Mouse (Mus musculus): Measurements from ENCODE around the gene Leo1. TPM values are rescaled to one million over a fixed set of nuclear protein-coding genes. Genes with fewer than 3 reads are reported as not detected.
"Not testable (repeated sequence)": the region's sequence is repeated elsewhere in the genome, so short reads cannot be mapped to it uniquely, and the experiment has no call there.

The Leo1 gene
- polyA plus RNA-seq, 1 experiment from 2014 or later: 12.7 TPM

GRCm38 (mm10) chr9:75468297-75468696, 27.0 kb downstream of the Leo1 start:
- Histone ChIP-seq H3K4me3 (replicated peaks) (no peak overlapping the region), H3K9ac (no peak overlapping the region), H3K4me1 (replicated peaks) (no peaks in the 10 kb centered on the region), H3K27ac (replicated peaks) (no peak overlapping the region), H3K9me3 (replicated peaks) (no peaks in the 10 kb centered on the region), H3K36me3 (replicated peaks) (peaks cover 49% of the 10 kb centered on the region), H3K27me3 (no peaks in the 10 kb centered on the region), H3K4me2 (no peak overlapping the region)
- WGBS (ENCODE audit: insufficient replicate concordance): 73% methylated on average over 14 of the region's 14 CpGs
- ATAC-seq (ENCODE audit: insufficient read depth): no peak

DNA sequence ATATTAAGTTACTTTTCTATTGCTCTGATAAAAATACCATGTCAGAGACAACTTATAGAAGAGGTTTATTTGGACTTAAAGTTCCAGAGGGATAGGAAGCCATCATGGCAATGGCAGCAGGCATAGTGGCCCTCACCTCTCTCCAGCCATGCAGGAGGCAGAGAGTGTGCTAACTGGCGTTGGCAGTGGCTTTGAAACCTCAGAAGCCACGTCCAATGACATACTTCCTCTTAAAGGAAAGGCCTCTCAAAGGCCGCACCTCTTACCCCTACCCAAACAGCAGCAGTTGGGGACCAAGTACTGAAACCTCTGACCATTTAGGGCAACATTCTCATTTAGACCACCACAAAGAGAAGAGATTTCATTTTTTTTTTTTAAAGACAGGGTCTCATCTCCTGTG, 35.9 kb downstream of the Leo1 start:
- Histone ChIP-seq H3K27ac (replicated peaks) (no peak overlapping the region), H3K4me3 (replicated peaks) (no peak overlapping the region), H3K4me1 (replicated peaks) (no peaks in the 10 kb centered on the region), H3K9me3 (replicated peaks) (no peaks in the 10 kb centered on the region), H3K4me2 (no peak overlapping the region), H3K36me3 (replicated peaks) (peaks cover 3% of the 10 kb centered on the region; the same call in 1 of the 2 replicates), H3K9ac (no peak overlapping the region), H3K27me3 (no peaks in the 10 kb centered on the region)
- 27% methylated on average over 3 of the region's 3 CpGs for WGBS (ENCODE audit: insufficient replicate concordance)
- ATAC-seq (ENCODE audit: insufficient read depth): no peak

DNA sequence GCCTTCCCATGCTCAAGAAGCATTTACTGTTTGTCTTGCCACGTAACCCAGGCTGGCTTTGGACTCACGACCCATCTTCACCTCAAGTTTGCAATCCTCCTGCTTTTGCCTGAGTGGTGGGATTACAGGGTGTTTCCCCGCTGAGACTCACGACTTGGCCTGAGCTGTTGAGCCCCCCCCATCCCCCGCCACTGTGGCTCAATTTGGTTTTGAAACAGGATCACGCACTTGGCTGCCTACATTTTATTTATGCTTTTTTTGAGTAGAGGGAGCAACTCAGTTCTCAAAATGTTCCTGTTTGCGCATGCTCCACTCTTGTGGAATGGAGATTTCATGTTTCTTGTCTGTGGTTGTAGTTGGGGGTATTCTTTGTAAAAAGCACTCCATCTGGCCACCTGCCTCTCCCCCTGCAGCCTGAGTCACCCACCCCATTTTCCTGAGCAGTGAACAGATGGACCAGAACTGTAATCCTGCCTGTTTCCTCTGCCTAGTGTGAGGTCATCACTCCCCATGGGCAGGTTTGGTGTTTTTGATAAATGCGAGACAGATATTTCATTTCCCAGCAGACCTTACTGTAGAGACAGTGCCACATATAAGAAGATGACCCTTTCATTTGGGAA, 37.9 kb downstream of the Leo1 start:
- H3K27me3 ChIP-seq: no peaks in the 10 kb centered on the region
- H3K9me3 ChIP-seq (replicated peaks): no peaks in the 10 kb centered on the region
- 64% methylated on average over 8 of the region's 8 CpGs for WGBS (ENCODE audit: insufficient replicate concordance)
- H3K36me3 ChIP-seq (replicated peaks): no peaks in the 10 kb centered on the region
- no peak overlapping the region for H3K9ac ChIP-seq
- no peak overlapping the region for H3K4me3 ChIP-seq (replicated peaks)
- H3K27ac ChIP-seq (replicated peaks): no peak overlapping the region
- H3K4me2 ChIP-seq: no peak overlapping the region
- ATAC-seq (ENCODE audit: insufficient read depth): no peak
- H3K4me1 ChIP-seq (replicated peaks): no peaks in the 10 kb centered on the region

DNA sequence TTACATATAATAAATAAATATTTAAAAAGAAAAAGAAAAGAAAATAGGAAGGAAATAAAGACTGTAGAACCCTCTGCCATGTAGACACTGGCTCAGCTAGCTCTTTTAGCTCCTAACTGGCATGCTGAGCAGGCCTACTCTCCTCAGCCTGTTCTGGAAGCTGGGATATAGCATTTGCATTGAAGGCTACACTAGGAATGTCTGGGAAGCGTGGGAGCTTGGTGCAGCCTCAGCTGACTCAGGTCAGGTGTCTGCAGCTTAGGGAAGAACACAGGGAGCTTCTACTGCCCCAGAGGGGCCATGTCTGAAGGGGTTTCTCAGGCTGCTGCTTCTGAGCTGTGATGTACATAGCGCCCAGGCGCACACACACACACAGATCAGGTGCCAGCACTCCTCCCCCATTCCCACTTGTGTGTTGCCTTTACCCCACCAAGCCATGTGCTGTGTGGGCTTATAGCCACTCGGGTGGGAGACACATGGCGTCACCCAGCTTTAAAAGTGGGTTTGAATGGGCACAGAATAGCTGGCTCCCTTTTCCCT, 39.3 kb downstream of the Leo1 start:
- Histone ChIP-seq H3K36me3 (replicated peaks) (no peaks in the 10 kb centered on the region), H3K4me1 (replicated peaks) (no peaks in the 10 kb centered on the region), H3K27ac (replicated peaks) (no peak overlapping the region), H3K9me3 (replicated peaks) (no peaks in the 10 kb centered on the region), H3K4me2 (no peak overlapping the region), H3K9ac (no peak overlapping the region), H3K27me3 (no peaks in the 10 kb centered on the region), H3K4me3 (replicated peaks) (no peak overlapping the region)
- WGBS (ENCODE audit: insufficient replicate concordance): 81% methylated on average over 5 of the region's 5 CpGs
- ATAC-seq (ENCODE audit: insufficient read depth): no peak

DNA sequence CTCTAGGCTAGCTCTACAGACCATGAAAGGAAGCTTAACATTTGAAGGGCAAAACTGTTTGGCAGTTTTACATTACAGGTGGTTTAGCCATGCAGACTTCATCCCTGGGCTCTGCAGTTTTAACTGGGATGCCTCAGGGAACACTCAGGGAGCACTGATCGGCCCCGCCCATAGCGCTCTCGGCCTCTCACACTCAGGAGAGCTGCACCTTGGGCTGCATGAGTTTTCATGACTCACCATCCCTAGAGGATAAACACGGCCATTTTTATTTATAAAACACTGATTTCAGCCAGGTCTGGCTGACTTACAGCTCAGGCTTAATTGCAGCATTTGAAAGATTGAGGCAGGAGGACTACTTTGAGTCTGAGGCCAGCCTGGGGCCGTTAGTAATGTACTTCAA, 43.9 kb downstream of the Leo1 start:
- no peak overlapping the region for H3K4me3 ChIP-seq (replicated peaks)
- 74% methylated on average over 6 of the region's 6 CpGs for WGBS (ENCODE audit: insufficient replicate concordance)
- H3K9ac ChIP-seq: no peak overlapping the region
- no peaks in the 10 kb centered on the region for H3K36me3 ChIP-seq (replicated peaks)
- ATAC-seq (ENCODE audit: insufficient read depth): no peak
- H3K4me1 ChIP-seq (replicated peaks): no peaks in the 10 kb centered on the region
- H3K27ac ChIP-seq (replicated peaks): no peak overlapping the region
- H3K27me3 ChIP-seq: no peaks in the 10 kb centered on the region
- no peak overlapping the region for H3K4me2 ChIP-seq
- no peaks in the 10 kb centered on the region for H3K9me3 ChIP-seq (replicated peaks)

DNA sequence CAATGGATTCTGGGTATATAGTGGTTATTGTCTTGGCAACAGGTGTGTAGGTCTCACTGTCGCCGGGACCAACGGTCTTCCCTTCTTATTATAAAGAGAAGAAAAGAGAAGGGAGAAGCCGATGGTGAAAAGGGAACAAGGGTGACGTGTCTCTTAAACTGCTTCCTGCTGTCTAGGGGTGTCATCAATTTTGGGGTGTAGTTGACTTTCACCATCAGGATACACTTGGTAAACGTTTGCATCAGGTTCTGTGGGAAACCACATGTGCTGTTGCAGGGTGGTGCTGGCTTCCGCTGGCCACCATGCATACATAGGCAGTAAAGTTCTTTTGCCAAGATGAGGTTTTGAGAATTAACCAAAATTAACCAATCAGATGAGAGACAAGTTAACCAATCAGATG, 46.9 kb downstream of the Leo1 start:
- H3K4me1 ChIP-seq (replicated peaks): not testable (repeated sequence)

DNA sequence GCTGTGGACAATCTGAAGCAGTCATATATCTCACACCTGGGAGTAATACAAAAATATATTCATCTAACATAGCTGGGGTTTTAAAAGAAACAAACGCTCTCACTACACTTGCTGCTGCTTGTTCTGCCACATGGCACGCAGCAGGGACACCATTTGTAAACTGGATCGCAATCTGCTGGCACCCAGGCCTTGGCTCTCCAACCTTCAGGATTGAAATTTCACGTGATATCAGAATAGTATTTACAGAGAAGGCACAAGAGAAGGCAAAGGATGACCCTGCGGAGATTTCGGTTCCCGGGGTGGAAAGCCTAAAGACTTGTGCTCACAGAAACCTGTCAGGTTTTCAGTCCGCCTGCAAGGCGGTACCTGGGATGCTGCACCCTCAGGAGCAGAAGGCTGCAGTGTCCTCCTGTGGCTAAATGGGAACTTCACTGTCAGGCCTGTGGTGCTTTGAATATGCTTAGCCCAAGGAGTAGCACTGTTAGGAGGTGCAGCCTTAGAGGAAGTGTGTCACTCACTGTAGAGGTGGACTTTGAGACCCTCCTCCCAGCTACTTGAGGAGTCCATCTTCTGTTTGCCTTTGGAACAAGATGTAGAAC, 53.2 kb downstream of the Leo1 start:
- Histone ChIP-seq H3K4me1 (replicated peaks) (no peaks in the 10 kb centered on the region), H3K9ac (no peak overlapping the region), H3K4me2 (no peak overlapping the region), H3K4me3 (replicated peaks) (no peak overlapping the region), H3K27ac (replicated peaks) (no peak overlapping the region), H3K27me3 (no peaks in the 10 kb centered on the region), H3K9me3 (replicated peaks) (no peaks in the 10 kb centered on the region), H3K36me3 (replicated peaks) (peaks cover 12% of the 10 kb centered on the region)
- ATAC-seq (ENCODE audit: insufficient read depth): no peak
- WGBS (ENCODE audit: insufficient replicate concordance): 69% methylated on average over 9 of the region's 9 CpGs

More for the DNA sequence above, 46.9 kb downstream of the Leo1 start:
- not testable (repeated sequence) for H3K27ac ChIP-seq (replicated peaks); ATAC-seq (ENCODE audit: insufficient read depth); H3K4me3 ChIP-seq (replicated peaks); H3K9ac ChIP-seq; H3K9me3 ChIP-seq (replicated peaks); H3K4me2 ChIP-seq; H3K36me3 ChIP-seq (replicated peaks); H3K27me3 ChIP-seq
- WGBS (ENCODE audit: insufficient replicate concordance): 79% methylated on average over 7 of the region's 7 CpGs

DNA sequence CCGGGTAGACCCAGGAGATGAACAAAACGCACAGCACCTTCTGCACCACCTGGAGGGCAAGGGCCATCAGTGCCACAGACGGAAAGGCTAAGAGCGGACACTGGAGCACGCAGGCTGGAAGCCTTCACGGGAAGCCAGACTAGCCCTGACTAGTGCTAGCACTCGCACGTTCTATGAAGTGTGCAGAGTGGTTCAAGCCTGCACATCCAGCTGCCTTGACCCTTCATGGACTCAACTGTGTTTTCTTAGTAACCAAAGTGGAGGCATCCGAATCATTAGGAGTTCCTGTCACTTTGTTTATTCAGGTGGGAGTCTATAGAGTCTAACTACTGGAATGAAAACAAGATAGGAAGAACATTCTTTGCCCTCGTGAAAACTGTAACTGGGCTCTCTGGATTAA, 54.6 kb downstream of the Leo1 start:
- no peak overlapping the region for H3K4me3 ChIP-seq (replicated peaks)
- H3K27ac ChIP-seq (replicated peaks): no peak overlapping the region
- no peak overlapping the region for H3K9ac ChIP-seq
- peaks cover 14% of the 10 kb centered on the region for H3K36me3 ChIP-seq (replicated peaks)
- H3K9me3 ChIP-seq (replicated peaks): no peaks in the 10 kb centered on the region
- no peaks in the 10 kb centered on the region for H3K4me1 ChIP-seq (replicated peaks)
- H3K4me2 ChIP-seq: no peak overlapping the region
- no peak for ATAC-seq (ENCODE audit: insufficient read depth)
- 73% methylated on average over 10 of the region's 10 CpGs for WGBS (ENCODE audit: insufficient replicate concordance)
- no peaks in the 10 kb centered on the region for H3K27me3 ChIP-seq

GRCm38 (mm10) chr9:75498571-75498970, 57.2 kb downstream of the Leo1 start:
- no peak for ATAC-seq (ENCODE audit: insufficient read depth)
- WGBS (ENCODE audit: insufficient replicate concordance): 76% methylated on average over 7 of the region's 7 CpGs

GRCm38 (mm10) chr9:75504311-75504710, 63.0 kb downstream of the Leo1 start:
- no peak overlapping the region for H3K9ac ChIP-seq
- H3K4me3 ChIP-seq (replicated peaks): no peak overlapping the region
- H3K4me2 ChIP-seq: no peak overlapping the region
- H3K27ac ChIP-seq (replicated peaks): no peak overlapping the region
- peaks cover 42% of the 10 kb centered on the region for H3K36me3 ChIP-seq (replicated peaks)
- ATAC-seq (ENCODE audit: insufficient read depth): no peak
- WGBS (ENCODE audit: insufficient replicate concordance): 78% methylated on average over 6 of the region's 6 CpGs
- H3K9me3 ChIP-seq (replicated peaks): no peaks in the 10 kb centered on the region
- no peaks in the 10 kb centered on the region for H3K27me3 ChIP-seq
- no peaks in the 10 kb centered on the region for H3K4me1 ChIP-seq (replicated peaks)

More at GRCm38 (mm10) chr9:75498571-75498970, 57.2 kb downstream of the Leo1 start:
- no peak overlapping the region for H3K4me2 ChIP-seq
- H3K9me3 ChIP-seq (replicated peaks): no peaks in the 10 kb centered on the region
- H3K4me1 ChIP-seq (replicated peaks): no peaks in the 10 kb centered on the region
- peaks cover 22% of the 10 kb centered on the region for H3K36me3 ChIP-seq (replicated peaks)
- no peaks in the 10 kb centered on the region for H3K27me3 ChIP-seq
- H3K27ac ChIP-seq (replicated peaks): no peak overlapping the region
- no peak overlapping the region for H3K9ac ChIP-seq
- no peak overlapping the region for H3K4me3 ChIP-seq (replicated peaks)

DNA sequence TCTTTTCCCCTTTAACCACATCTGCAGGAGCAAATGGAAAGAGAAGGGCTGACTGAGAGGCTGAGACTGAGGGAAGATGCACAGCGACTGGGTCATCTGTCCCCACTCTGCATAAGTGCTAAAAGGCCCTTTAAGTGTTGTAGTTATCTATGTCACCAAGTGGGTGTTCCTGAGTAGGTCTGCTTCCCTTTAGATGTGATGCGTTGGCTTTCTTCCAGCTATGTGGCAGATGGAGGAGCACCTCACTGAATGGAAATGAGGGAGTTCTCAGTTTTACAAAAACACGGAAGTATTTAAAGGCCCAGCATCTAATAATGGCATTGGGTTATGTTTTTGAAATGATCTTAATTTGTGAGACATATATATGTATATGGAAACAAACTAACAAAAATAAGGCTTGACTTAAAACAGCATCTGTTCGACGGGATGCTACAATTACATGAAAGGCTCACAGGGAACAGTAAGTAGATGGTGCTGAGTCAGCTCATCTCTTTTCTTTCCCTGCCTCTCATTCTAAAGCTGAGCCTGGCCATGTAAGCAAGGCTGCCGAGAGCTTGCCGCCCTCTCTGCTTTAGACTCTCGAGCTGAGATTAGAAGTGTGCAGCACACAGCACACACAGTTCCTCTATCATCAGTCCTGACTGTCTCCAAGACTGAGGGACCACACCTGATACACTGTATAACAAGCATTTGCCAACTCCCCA, 70.1 kb downstream of the Leo1 start:
- Histone ChIP-seq H3K27ac (replicated peaks) (no peak overlapping the region), H3K36me3 (replicated peaks) (peaks cover 38% of the 10 kb centered on the region), H3K9me3 (replicated peaks) (no peaks in the 10 kb centered on the region), H3K9ac (no peak overlapping the region), H3K27me3 (no peaks in the 10 kb centered on the region), H3K4me2 (no peak overlapping the region), H3K4me3 (replicated peaks) (no peak overlapping the region), H3K4me1 (replicated peaks) (no peaks in the 10 kb centered on the region)
- no peak for ATAC-seq (ENCODE audit: insufficient read depth)
- WGBS (ENCODE audit: insufficient replicate concordance): 80% methylated on average over 8 of the region's 8 CpGs
